Mouse (Mus musculus) thymus, postnatal 0 days (tissue): ENCODE data around the gene Cop1. TPM values are rescaled to one million over a fixed set of nuclear protein-coding genes. Genes with fewer than 3 reads are reported as not detected.
A peak's percentile ranks its signal among the peaks of the same experiment; 100 is the strongest.

ENCODE experiments used
- DNase-seq: peaks from one replicate; pipeline ENCODE4 v3.0.0-alpha.2; 2015; ENCODE audit warnings: low spot score
- polyA plus RNA-seq: library from polyadenylated mRNA; unstranded; fragments of >200 nt; fragmentation: Nextera tagmentation; extraction: Ambion mirVana; gene quantifications from 2 replicates; pipeline ENCODE4 v1.2.1, GENCODE M21; 2015

The Cop1 gene
- polyA plus RNA-seq, 1 experiment from 2014 or later, result 66.4 TPM

DNA sequence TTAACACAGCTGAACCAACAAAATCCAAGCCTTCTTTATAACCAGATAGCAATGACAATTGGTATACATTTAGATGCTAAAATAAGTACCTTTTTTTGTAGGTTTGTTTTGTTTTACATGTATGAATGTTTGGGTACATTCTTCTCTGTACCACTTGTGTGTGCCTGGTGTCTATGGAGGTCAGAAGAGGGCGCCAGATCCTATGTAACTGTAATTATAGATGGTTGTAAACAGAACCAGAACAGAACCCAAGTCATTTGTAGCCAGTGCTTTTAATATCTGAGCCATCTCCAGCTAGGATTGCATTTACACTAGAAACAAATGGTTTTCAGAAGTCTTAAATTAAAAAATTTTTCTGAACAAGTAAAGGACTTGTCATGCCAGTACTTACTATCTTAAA is 54.7 kb downstream of the Cop1 start:
- peak; percentile 6 for DNase-seq

DNA sequence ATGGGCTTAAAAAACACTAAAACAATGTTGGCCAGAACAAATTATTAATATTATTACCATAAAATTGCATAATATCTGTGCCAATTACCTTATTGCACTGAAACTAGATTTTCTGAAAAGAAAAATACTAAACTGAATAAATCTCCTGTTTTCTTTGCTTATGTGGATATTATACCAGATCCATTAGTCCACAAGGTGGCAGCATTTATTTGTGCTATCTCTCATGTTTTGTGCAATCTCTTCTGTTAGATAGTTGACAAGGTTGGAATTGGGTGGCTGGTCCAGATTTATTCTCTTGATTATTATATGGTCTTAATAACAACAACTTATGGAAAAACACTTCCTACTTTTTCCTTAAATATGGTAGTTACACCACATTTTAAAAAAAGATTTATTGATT is 58.1 kb downstream of the Cop1 start:
- DNase-seq, result peak; percentile 11

DNA sequence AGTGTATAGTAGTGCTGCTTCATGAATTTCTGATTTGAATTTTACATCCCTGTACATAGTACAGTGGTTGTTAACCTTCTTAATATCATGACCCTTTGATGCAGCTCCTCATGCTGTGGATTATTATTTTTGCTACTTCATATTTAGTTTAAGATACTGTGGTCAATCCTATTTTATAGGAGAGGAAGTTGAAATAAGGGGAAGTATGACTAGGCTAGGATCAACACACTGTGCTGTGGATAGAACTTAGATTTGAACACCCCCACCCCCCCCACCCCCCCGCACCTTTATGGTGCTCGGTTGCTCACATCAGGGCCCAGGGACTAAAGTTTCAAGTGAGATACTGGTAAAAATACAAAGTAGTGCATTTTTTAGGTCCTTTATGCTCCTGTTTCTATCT is 58.7 kb downstream of the Cop1 start:
- DNase-seq, result no peak

DNA sequence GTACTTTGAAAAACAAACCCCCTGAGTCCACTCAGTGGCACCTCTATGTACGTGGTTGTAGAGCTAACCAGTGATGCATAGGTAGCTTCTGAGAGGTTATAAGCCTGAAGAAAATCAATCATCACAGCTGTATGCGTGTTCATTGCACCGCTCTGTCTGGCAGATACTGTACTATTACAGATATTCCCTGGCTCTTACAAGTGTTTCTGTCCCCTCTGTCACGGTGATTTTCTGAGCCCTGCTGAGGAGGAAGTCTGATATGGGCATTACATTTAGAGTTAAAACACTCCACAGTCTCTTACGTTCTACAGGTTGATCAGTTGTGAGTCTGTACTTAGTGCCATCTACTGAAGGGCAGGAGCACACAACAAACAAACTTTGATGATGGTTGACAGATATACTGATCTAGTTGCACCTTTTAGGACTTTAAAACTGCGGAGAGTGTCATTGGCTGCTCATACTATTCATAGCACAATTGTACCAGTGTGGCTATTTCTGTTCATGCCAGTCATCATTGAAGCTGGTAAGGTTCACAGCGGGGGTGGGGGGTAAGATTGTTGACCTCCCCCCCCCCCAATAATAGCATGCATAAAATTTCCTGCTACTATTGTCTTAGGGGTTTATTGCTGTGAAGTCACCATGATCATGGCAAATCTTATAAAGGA is 69.4 kb downstream of the Cop1 start:
- DNase-seq, result no peak

DNA sequence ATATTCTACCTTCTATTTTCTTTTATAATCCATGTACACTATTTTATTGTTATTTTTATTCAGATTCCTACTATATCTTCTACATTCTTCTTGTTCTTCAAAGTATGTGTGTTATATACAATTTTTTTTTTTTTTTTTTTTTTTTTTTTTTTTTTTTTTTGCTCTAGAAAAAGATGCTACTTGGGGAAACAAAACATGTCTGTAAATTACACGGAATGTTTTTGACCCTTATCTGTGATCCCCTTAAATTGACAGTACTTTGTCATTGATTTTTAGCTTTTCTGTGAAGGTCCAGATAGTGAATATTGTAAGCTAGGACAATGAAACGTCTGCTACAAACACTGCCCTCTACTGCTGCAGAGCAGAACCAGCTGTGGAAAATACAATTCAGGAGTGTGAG is 81.5 kb downstream of the Cop1 start:
- no peak for DNase-seq

DNA sequence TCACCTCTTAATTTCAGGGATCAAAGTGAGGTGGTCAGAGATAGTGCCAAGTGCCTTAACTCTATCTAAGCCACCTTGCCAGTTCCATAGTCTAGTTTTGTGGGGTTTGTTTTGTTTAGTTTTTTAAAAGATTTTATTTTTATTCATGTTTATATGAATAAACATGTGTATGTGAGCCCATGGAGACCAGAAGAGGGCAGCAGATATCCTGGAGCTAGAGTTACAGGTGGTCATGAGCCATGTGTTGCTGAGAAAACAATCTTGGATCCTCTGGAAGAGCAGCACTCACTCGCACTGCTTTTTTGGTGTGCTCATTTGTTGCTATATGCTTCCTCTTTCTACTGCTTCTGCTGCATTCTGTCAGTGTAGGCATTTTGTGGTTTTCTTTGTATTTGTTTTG is 90.5 kb downstream of the Cop1 start:
- no peak for DNase-seq

DNA sequence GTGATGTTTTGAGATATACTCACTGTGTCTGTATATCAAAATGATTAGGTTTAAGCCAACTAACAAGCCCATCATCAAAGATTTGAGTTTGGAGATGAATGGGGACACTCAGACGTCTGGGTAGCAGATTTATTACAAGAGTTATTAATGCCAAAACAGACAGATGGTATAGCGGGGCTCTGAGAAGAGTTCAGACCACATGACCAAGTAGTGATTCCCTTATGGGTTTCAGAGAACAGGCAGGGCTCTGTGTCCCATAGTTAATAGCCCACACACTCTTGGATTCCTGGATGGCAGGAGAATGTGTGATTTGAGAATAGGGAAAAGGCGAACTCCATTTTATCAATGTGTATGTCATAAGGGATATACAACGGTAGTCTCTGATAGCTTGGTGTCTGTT is 98.9 kb downstream of the Cop1 start:
- DNase-seq, result no peak

DNA sequence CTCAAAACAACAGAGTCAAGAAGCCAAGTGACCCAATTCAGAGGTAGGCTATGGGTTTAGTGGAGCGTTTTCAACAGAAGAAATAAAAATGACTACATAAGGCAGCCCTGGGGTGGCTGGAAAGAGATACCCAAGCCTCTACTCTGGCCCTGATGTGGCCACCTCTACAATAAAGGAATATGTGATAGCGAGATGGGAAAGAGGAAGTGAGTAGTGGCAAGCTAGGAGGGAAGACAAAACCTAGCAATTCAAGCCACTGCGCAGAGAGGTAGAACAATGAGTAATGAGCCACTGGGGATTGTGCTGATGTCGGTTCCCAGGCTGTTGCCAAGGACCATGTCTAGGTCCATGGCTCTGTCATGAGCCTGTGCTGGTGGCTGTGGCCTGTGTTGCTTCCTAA is 102.0 kb downstream of the Cop1 start:
- DNase-seq, result no peak

DNA sequence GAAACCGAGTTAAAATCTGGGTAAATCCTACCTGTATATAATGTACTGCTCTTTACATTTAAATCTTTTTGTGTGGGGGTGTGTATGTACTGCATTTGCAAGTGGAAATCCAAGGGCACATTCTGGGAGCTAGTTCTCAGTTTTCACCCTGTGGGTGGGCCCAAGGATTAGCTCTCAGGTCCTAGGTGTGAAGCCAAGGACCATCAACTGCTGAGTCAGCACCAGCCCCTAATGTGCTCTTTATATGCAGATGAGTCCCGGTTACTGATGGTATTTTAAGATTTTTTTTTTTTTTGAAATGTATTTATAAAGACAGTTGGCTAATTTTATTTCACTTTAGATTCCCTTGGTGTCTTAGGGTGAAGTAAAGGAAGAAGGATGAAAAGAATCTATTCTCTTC is 110.2 kb downstream of the Cop1 start:
- DNase-seq, result no peak

DNA sequence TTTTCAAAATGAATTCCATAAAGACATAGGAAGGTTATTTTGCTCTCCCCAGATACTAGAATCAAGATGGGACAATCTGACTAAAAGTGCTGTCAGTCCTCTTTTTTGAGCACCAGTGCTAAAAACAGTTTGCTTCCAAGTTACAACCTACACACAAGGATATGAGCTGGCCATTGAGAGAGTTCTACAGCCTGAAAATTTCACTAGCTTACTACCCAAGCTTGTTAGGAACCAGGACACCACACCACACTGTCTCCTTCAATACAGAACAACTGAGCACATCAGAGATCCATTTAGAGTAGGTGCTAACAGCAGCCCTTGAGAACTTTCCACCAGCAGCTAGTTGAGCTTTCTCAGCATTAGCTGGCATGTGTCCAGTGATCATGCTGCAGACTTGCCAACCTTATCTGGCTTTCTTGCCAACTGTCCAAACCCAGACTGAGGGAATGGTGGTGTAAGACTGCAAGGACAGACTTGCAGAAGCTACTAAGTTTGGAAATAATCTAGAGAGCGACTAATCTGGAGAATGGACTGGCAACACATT is 123.0 kb downstream of the Cop1 start:
- DNase-seq, result no peak

DNA sequence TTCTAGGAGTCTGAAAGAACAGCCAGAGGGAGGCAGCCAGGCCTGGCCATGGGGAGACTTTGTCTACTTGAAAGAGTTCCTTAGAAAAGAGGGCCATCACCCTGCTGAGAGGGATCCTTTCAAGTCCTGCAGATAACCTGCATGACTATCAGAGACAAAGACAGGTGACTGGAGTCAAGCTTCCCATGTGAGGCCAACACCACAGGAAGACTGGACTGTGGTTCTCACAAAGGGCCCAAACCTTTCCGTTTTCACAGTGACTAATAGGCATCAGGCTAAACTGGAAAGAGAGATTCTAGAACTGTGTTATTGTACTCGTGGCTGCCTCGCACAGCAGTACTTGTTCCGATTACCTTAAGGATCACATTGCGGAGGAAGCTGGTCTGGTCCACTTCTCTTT is 126.6 kb downstream of the Cop1 start:
- DNase-seq, result no peak

DNA sequence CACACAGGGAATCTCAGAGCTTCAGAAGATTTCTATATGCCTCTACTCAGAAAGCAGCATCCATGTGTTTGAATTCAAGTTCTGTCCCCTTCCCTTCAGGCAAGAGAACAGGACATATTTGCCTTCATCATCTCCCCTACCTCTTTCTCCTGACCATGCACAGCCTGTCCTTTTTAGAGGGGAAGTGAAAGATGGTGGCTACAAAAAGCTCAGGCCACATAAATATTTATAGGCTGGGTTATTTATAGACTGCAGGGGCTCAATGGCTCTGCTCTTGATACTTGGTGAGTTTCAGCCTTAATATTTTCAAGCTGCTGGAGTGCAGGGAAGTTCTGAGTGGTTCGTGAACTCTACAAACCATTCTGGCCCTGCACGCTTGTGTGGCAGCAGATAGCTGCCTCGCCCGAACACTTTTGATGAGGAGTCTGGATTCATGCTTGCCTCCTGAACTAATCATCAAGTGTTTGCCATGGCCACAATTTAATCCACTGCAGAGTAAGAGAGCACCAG is 139.8 kb downstream of the Cop1 start:
- DNase-seq, result no peak

DNA sequence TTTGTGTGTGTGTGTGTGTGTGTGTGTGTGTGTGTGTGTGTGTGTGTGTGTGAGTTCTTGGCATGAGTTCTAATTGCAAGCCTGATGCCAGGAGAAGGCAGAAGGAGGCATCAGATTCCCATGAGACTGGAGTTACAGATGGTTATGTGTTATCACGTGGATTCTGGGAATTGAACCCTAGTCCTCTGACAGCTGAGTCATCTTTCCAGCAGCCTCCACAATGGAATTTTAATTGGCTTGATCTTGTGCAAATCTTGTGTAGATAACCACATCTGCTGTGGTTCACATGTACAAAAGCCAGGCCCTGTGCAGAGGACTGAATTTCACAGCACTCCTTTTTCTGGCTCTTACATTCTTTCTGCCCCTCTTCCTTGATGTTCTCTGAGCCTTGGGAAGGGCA is 150.1 kb downstream of the Cop1 start:
- DNase-seq, result no peak

DNA sequence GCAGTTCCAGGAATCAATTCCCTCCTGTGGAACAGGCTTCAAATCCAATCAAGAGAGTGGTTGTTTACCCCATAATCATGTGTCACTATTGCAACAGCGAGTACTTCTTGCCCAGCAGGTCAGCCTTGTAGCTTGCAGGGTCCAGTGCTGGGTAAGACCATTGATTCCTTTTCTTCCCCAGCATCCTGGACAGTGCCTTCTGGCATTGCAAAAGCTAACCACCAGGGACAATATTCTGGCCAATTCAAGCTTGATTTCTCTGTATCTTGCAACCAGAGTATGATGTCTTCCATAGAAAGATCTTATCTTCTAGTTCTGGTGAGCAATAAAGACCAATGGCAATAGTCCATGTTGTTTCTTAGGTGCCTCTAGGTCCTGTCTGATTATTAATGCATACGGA is 150.8 kb downstream of the Cop1 start:
- no peak for DNase-seq

DNA sequence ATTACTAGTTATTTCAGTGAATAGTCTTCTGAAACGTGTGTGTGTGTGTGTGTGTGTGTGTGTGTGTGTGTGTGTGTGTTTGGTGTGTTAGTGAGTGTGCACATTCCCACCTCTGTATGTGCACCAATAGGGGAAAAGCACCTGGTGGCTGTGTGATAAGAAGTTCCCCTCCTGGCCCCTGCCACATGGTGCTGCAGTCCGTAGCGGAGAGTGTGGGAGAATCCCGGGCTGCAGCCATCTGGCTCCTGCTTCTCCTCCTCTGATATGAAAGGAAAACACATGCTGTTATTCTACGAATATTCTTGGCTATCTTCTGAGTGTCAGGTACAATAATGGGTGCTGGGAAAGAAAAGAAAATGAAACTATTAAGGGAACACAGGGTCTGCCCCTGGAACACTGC is 154.3 kb downstream of the Cop1 start:
- DNase-seq, result no peak

DNA sequence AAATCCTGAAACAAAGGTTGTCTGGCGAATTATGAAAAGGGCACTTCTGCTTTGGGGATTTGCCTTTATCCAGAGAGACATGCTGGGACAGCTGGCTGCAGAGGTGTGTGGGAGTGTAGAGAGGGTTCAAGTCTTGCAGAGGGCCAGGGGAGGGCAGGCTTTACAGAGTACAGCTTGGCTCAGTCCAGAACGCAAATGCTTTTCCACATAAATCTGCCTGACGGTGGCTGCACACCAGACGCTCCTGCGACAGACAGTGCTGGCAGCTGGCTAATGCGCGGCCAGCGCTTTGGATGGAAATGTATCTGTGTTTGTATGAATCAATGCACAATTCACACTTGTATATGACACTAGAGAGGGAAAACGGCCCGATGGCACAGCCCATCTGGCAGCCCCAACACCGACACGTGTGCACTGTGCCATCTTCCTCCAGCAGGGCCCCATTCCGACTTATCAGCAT is 156.5 kb downstream of the Cop1 start:
- no peak for DNase-seq

DNA sequence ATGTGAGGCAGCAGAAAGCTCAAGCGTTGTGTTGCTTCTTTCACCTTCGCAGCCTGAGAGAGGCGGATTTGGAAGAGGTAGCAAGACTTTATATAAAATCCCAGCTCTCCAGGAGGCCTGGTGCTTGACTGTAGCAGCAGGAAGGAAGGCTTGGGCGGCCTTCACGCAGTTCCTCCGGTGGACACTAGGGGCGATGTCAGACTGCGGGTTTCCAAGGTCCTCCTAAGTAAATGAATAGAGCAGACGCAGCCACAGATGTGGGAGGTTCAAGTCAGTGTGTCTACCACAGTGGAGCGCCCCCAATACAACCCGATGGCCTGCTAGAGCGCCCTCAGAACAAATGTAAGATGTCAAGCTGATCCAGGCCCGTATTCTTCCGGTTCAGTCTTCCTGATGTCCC is 157.9 kb downstream of the Cop1 start:
- peak; percentile 77 for DNase-seq

DNA sequence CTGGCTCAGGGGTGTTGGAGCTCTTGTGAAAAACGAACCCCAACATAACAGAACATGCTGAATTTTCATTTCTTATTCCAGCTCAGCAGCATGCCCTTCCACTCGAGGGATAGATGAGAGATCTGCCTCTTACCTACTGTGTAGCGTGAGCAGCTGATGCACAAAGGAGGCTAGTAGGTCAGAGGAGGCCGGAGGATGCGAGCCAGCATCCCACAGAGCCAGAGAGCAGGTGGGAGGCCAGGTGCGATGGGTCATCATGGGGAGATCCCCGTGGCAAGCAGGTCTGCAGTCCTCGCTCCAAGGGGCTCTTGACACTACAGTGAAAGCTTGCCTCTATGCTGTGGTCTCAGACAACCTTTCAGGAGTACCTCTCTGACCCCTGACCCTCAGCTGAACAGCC is 160.5 kb downstream of the Cop1 start:
- DNase-seq, result no peak

DNA sequence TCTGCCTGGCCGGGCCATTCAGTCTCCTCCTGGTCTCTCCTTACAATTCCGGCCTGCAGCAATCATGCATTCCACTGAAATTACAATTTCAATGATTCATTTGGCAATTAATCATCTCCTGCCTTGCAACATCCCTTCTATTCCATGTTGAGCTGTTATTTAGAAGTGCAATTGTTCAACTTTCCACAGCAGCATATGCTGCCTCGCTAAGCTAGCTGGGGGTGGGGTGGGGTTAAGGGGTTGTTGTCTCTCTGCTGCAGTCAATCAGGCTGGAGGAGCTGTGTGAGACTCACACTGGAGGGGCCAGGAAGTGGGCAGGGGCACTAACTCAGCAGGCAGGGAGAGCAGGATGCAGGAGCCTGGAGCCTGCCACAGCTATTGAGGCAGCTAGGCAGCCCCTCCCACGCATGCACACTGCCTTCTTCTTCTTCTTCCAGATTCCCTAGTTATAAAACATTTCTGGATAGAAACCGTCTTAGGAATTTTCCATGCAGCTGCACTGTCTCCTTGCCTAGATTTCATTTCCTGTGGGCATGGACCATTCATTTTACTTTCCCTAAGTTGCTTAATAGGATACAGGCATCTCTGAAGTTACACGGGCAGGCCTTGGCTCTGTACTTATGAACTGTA is 161.1 kb downstream of the Cop1 start:
- peak; percentile 49 for DNase-seq

DNA sequence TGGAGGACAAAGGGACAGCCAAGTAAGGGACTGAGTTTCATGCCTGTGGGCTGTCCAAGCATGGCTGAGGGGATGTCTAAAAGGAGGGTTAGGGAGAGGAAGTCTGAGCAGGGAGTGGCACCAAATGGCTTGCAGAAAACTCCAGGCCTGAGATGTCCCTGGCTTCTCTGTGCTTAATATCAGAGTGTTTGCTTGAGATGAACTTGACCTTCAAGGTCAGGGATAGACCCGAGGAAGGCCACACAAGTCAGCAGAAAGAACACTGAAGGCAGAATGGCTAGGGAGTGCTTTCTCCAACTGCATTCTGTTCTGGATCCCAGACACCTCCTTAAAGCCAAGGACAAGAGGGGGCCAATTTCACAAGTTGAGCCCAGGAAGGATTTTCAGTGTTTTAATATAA is 161.8 kb downstream of the Cop1 start:
- no peak for DNase-seq

DNA sequence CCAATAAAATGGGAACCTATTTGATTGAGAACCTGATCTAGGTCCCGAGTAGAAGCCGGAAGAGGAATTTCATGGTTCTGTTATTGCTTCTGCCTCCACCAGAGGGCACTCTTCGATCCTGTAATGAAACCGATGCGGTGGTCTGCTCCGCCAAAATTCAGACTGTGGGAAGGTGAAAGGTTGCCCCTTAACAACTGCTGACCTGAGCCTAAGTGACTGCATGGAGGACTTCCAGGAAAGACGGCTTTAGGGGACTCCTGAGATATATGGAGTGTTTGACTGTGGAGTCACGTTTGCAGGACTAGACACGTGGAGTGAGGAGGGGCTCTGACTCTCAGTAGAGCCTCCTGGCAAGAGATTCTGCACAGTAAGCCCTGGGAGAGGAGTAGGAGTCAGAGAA is 164.4 kb downstream of the Cop1 start:
- DNase-seq, result peak; percentile 61
